Mouse (Mus musculus): ENCODE measurements around the gene Snx30. TPM values are rescaled to one million over a fixed set of nuclear protein-coding genes. Genes with fewer than 3 reads are reported as not detected.

The Snx30 gene
- polyA plus RNA-seq, 1 experiment = 14.6 TPM

DNA sequence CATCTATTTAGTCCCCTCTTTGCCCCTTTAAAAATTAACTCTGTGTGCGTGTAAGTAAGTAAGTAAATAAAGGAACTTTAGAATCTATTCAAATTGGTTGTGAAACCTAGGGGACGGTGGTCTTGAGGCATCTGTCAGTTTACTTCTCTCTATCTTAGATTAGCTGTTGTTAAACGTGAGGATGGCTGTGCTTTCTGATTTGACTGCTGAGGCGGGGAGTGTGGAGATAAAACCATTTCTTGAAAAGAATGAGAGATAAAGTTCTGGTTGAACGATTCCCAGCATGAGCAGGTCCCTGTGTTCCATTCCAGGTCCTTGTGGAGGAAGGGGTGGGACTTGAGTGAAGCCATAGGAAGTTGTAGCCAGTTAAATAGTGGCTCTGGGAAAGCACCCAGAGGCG lies 67.6 kb downstream of the Snx30 start:
- peaks cover 8% of the 10 kb centered on the region; the same call in 1 of the 2 replicates for H3K4me1 ChIP-seq (ENCODE audit: control insufficient read depth, insufficient read depth, low read length)
- no peak for TF ChIP-seq CTCF (IDR thresholded peaks at IDR 0.05; ENCODE audit: extremely low read depth, insufficient read depth, low read length)
- TF ChIP-seq POLR2A (IDR thresholded peaks at IDR 0.05; ENCODE audit: extremely low read depth, insufficient read depth, low read length) = no peak
- H3K4me3 ChIP-seq (ENCODE audit: insufficient read depth, low read length) = no peak overlapping the region
- H3K27ac ChIP-seq (ENCODE audit: insufficient read depth, low read length) = no peak overlapping the region

- H3K4me1 ChIP-seq (ENCODE audit: control insufficient read depth, insufficient read depth, low read length) = peaks cover 5% of the 10 kb centered on the region; the same call in 1 of the 2 replicates
- H3K27ac ChIP-seq (ENCODE audit: insufficient read depth, low read length) = no peak overlapping the region
- TF ChIP-seq POLR2A (IDR thresholded peaks at IDR 0.05; ENCODE audit: extremely low read depth, insufficient read depth, low read length) = no peak
- TF ChIP-seq CTCF (IDR thresholded peaks at IDR 0.05; ENCODE audit: extremely low read depth, insufficient read depth, low read length) = no peak
- H3K4me3 ChIP-seq (ENCODE audit: insufficient read depth, low read length) = no peak overlapping the region
Measured at GRCm38 (mm10) chr4:59873830-59874229, 68.2 kb downstream of the Snx30 start.

DNA sequence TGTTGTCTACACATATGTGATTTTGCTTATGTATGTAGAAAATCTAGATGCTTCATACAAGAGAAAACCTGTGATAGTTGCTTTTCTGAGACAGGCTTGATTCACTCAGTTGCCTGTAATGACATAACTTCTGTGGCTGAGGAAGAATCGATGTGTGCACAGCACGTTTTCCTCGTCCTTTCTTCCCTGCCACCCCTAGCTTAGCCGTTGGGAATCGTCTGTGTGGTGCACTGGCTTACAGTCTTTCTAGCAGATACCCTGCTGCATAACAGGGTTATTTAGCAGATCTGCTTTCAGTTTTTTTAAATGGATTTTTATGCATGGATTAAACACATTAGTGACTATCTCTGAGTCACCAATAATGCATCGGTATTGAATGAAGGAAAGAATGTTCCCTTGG lies 70.9 kb downstream of the Snx30 start:
- no peak overlapping the region for H3K27ac ChIP-seq (ENCODE audit: insufficient read depth, low read length)

GRCm38 (mm10) chr4:59877025-59877424 lies 71.4 kb downstream of the Snx30 start:
- no peak for TF ChIP-seq POLR2A (IDR thresholded peaks at IDR 0.05; ENCODE audit: extremely low read depth, insufficient read depth, low read length)
- no peak for TF ChIP-seq CTCF (IDR thresholded peaks at IDR 0.05; ENCODE audit: extremely low read depth, insufficient read depth, low read length)
- Histone ChIP-seq H3K4me1 (ENCODE audit: control insufficient read depth, insufficient read depth, low read length) (no peaks in the 10 kb centered on the region), H3K27ac (ENCODE audit: insufficient read depth, low read length) (no peak overlapping the region), H3K4me3 (ENCODE audit: insufficient read depth, low read length) (no peak overlapping the region)

More for the DNA sequence above, 70.9 kb downstream of the Snx30 start:
- Histone ChIP-seq H3K4me1 (ENCODE audit: control insufficient read depth, insufficient read depth, low read length) (no peaks in the 10 kb centered on the region), H3K4me3 (ENCODE audit: insufficient read depth, low read length) (no peak overlapping the region)
- TF ChIP-seq POLR2A (IDR thresholded peaks at IDR 0.05; ENCODE audit: extremely low read depth, insufficient read depth, low read length) = no peak
- TF ChIP-seq CTCF (IDR thresholded peaks at IDR 0.05; ENCODE audit: extremely low read depth, insufficient read depth, low read length) = no peak

DNA sequence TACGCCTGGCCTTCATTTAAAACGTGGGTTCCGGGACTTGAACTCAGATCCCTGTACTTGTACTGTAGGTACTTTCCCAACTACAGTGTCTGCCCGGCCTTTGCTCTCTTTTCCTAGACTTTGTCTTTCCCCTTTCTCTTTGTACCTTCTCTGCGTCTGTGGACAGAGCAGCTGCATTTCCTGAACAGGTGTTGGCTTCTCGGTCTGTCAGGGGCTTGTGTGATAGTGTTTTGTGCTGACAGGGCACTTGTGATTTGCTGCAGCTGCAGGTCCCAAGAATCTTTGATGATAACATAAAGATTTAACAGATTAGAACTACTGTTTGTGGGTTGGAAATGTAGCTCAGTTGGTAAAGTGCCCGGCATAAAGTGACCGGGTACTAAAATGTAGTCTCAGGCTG lies 73.0 kb downstream of the Snx30 start:
- no peak overlapping the region for H3K4me3 ChIP-seq (ENCODE audit: insufficient read depth, low read length)
- TF ChIP-seq POLR2A (IDR thresholded peaks at IDR 0.05; ENCODE audit: extremely low read depth, insufficient read depth, low read length) (no peak), CTCF (IDR thresholded peaks at IDR 0.05; ENCODE audit: extremely low read depth, insufficient read depth, low read length) (no peak)
- H3K4me1 ChIP-seq (ENCODE audit: control insufficient read depth, insufficient read depth, low read length) = no peaks in the 10 kb centered on the region
- no peak overlapping the region for H3K27ac ChIP-seq (ENCODE audit: insufficient read depth, low read length)

- H3K27ac ChIP-seq (ENCODE audit: insufficient read depth, low read length) = no peak overlapping the region
- TF ChIP-seq POLR2A (IDR thresholded peaks at IDR 0.05; ENCODE audit: extremely low read depth, insufficient read depth, low read length) (no peak), CTCF (IDR thresholded peaks at IDR 0.05; ENCODE audit: extremely low read depth, insufficient read depth, low read length) (no peak)
- H3K4me1 ChIP-seq (ENCODE audit: control insufficient read depth, insufficient read depth, low read length) = no peaks in the 10 kb centered on the region
Measured at GRCm38 (mm10) chr4:59879444-59879843, 73.8 kb downstream of the Snx30 start.

DNA sequence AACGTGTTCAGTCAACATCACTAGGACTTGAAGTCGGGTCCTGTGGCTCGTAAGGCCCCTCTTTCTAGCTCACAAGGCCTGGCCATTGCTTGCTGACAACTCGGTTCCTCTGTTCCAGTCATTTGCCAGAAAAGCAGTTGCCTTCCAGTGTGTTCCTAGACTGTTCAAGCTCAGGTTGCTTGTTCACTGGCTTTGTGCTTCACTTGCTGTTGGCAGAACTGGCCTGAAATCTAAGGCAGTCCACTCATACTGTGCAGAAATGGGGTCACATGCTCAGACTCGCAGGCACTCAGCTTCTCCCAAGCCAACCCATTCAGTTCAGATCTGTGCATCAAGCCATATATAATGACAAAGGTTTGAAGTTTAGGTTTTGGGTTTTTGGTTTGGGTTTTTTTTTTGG lies 75.1 kb downstream of the Snx30 start:
- no peaks in the 10 kb centered on the region for H3K4me1 ChIP-seq (ENCODE audit: control insufficient read depth, insufficient read depth, low read length)
- TF ChIP-seq POLR2A (IDR thresholded peaks at IDR 0.05; ENCODE audit: extremely low read depth, insufficient read depth, low read length) = no peak
- TF ChIP-seq CTCF (IDR thresholded peaks at IDR 0.05; ENCODE audit: extremely low read depth, insufficient read depth, low read length) = no peak

More at GRCm38 (mm10) chr4:59879444-59879843, 73.8 kb downstream of the Snx30 start:
- no peak overlapping the region for H3K4me3 ChIP-seq (ENCODE audit: insufficient read depth, low read length)

GRCm38 (mm10) chr4:59881210-59881609 lies 75.6 kb downstream of the Snx30 start:
- H3K4me1 ChIP-seq (ENCODE audit: control insufficient read depth, insufficient read depth, low read length) = no peaks in the 10 kb centered on the region
- no peak for TF ChIP-seq POLR2A (IDR thresholded peaks at IDR 0.05; ENCODE audit: extremely low read depth, insufficient read depth, low read length)
- no peak for TF ChIP-seq CTCF (IDR thresholded peaks at IDR 0.05; ENCODE audit: extremely low read depth, insufficient read depth, low read length)
- H3K4me3 ChIP-seq (ENCODE audit: insufficient read depth, low read length) = no peak overlapping the region

More for the DNA sequence above, 75.1 kb downstream of the Snx30 start:
- Histone ChIP-seq H3K27ac (ENCODE audit: insufficient read depth, low read length) (no peak overlapping the region), H3K4me3 (ENCODE audit: insufficient read depth, low read length) (no peak overlapping the region)

DNA sequence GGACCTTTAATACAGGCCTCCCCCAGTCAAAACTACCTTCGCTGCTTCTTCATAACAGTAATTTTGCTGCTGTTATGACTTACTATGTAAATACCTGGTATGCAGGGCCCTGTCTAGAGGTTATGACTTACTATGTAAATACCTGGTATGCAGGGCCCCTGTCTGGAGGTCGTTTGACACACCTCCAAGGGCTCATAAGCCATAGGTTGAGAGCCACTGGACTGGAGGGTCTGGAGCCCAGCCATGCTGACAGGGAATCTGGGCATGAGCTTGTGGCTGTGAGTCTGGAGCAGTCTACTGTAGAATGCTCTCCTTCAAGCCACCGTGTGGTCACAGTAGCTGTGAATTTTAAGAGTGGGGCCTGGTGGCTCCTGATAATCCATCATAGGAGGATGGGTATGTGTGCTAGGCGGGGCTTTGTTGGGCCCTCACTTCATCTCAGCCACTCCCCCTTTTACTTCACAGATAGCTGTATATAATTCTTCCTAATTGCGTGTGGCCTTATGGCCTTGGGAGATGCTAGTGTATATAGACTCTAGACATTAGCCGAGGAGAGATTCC lies 78.6 kb downstream of the Snx30 start:
- no peak for TF ChIP-seq POLR2A (IDR thresholded peaks at IDR 0.05; ENCODE audit: extremely low read depth, insufficient read depth, low read length)
- no peak for TF ChIP-seq CTCF (IDR thresholded peaks at IDR 0.05; ENCODE audit: extremely low read depth, insufficient read depth, low read length)
- Histone ChIP-seq H3K4me3 (ENCODE audit: insufficient read depth, low read length) (no peak overlapping the region), H3K4me1 (ENCODE audit: control insufficient read depth, insufficient read depth, low read length) (no peaks in the 10 kb centered on the region), H3K27ac (ENCODE audit: insufficient read depth, low read length) (no peak overlapping the region)

More at GRCm38 (mm10) chr4:59881210-59881609, 75.6 kb downstream of the Snx30 start:
- no peak overlapping the region for H3K27ac ChIP-seq (ENCODE audit: insufficient read depth, low read length)

GRCm38 (mm10) chr4:59886281-59886680 lies 80.6 kb downstream of the Snx30 start:
- Histone ChIP-seq H3K4me3 (ENCODE audit: insufficient read depth, low read length) (no peak overlapping the region), H3K27ac (ENCODE audit: insufficient read depth, low read length) (no peak overlapping the region), H3K4me1 (ENCODE audit: control insufficient read depth, insufficient read depth, low read length) (no peaks in the 10 kb centered on the region)
- no peak for TF ChIP-seq CTCF (IDR thresholded peaks at IDR 0.05; ENCODE audit: extremely low read depth, insufficient read depth, low read length)
- TF ChIP-seq POLR2A (IDR thresholded peaks at IDR 0.05; ENCODE audit: extremely low read depth, insufficient read depth, low read length) = no peak

Measured in cortical plate, adult 2 months (tissue).